Mouse (Mus musculus): ENCODE measurements around the gene Gm16506.
"Not testable (repeated sequence)": the region's sequence is repeated elsewhere in the genome, so short reads cannot be mapped to it uniquely, and the experiment has no call there.

The Gm16506 gene

DNA sequence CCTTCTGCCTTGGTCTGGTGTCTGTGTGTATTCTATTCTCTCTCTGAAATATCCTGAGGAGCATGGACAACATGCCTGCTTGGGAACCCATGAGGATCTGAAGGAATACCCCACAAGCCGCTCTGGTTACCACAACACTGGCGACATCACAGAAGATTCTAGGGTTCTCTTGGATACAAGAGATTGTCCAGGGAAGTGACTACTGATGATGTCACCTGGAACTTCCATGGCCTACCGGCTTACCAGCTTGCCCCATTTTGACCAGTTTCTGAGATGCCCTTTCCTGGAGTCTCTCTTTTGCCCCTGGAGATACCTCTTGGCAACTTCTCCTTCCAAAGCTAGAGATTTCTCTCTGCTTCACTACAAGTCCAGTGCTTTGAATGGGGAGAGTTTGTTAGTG is at the start of gene Gm16506:
TSS of gene Gm16506 (minus strand) at position 101 of the 400 bp plus-strand sequence.
- DNase-seq: not testable (repeated sequence)

DNA sequence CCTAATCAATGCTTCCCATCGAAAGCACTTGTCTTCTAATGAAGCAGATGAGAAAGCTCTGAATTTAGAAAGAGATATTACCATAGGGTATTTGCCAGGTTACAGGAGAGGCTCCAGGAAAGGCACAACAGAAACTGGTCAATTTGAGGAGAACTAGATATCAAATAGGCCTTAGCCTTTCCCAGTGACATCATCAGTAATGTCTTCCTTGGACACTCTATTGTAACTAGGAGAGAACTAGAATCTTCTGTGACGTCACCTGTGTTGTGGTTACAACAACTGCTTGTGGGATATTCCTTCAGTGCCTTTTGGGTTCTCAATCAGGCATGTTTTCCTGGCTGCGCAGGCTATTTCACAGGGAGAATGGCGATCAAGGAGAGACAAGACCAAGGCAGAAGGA is 20.3 kb upstream of the Gm16506 start, which contains the start of gene Gm6526:
TSS of gene Gm6526 (plus strand) at position 301 of the 400 bp plus-strand sequence.
- not testable (repeated sequence) for DNase-seq

DNA sequence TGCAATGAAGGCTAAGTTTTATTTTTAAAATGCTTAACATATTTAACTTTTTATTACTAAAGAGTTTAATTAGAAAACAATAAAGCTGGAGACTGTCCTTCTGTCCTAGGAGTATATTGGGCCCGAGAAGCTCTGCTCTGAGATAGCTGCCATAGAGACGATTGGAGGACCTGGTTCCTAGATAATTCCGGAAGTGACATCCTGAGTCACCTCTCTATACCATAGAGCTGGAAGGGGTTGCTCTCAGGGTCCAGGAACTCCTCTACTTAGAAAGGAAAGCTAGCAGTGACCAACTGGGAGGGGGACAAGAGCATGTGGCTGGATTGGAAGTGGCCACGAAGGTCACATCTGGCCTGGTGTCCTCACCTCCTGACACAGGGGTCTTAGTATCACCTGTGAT is 29.7 kb downstream of the Gm16506 start, which contains the start of gene Gm7324:
TSS of gene Gm7324 (plus strand) at position 208 of the 400 bp plus-strand sequence.
- DNase-seq: not testable (repeated sequence)

DNA sequence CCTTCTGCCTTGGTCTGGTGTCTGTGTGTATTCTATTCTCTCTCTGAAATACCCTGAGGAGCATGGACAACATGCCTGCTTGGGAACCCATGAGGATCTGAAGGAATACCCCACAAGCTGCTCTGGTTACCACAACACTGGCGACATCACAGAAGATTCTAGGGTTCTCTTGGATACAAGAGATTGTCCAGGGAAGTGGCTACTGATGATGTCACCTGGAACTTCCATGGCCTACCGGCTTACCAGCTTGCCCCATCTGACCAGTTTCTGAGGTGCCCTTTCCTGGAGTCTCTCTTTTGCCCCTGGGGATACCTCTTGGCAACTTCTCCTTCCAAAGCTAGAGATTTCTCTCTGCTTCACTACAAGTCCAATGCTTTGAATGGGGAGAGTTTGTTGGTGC is 50.2 kb downstream of the Gm16506 start, which contains the start of gene Gm8165:
TSS of gene Gm8165 (minus strand) at position 101 of the 400 bp plus-strand sequence.
- not testable (repeated sequence) for DNase-seq
